In the genomic region with DNA sequence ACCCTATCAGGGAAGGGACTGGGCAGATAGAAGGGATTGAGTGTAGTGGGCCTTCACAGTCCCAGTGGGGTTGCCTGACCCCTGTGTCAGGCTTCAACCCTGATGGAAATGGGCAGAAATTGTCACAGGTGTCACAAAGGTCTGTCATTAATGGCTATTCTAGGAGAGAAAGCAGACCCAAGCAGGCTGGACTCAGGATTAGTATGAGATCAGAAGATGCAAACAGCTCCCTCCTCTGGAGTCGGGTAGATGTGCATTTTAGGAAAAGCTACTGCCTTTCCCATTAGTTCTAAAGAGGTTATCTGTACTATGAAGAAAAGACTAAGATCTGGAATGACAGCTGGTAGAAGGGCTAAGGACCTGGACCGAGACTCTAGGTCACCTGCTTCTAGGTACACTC, we compare ENCODE assay signal across 24 mouse cellular contexts.
DNase-seq lines count a peak whose midpoint lies in the region; ATAC-seq and TF ChIP-seq lines count a peak whose summit lies in the region.
"Had no signal": no experiment of that assay in that cellular context is flagged by ENCODE, and none has a peak within 500 bp of the region (broad histone marks: within the 10 kb centered on the region; RNA-seq: fewer than 3 reads in every experiment).

No protein-coding gene starts in this region.

- no peaks in the 10 kb centered on the region for H3K9me3 ChIP-seq in kidney, postnatal 0 days (replicated peaks; ENCODE audit: low read length)
- H3K9me3 ChIP-seq: heart, embryonic 10.5 days; kidney, embryonic 15.5 days had no signal

- TF ChIP-seq CTCF in gastrocnemius, adult 2 months (IDR thresholded peaks at IDR 0.05): peak; percentile 35
- peak; percentile 53 for TF ChIP-seq CTCF in kidney, postnatal 0 days (IDR thresholded peaks at IDR 0.05; ENCODE audit: low read depth)

- intact Hi-C loops in gastrocnemius, adult 2 months (cut with DNase I): no loop called here
- intact Hi-C loops in gastrocnemius, postnatal 36 days (cut with DNase I): no loop called here

- H3K9ac ChIP-seq in kidney, postnatal 0 days (ENCODE audit: low read depth, low read length): no peak overlapping the region
- H3K9ac ChIP-seq: kidney, embryonic 15.5 days had no signal

- H3K27me3 ChIP-seq in kidney, postnatal 0 days (ENCODE audit: insufficient read depth, low read length): no peaks in the 10 kb centered on the region
- H3K27me3 ChIP-seq: kidney, embryonic 15.5 days; Patski had no signal

- H3K36me3 ChIP-seq in kidney, postnatal 0 days (ENCODE audit: insufficient read depth, low read length): no peaks in the 10 kb centered on the region
- H3K36me3 ChIP-seq: heart, embryonic 10.5 days; kidney, embryonic 15.5 days had no signal

- H3K4me3 ChIP-seq in gastrocnemius, adult 2 months: no peak overlapping the region
- H3K4me3 ChIP-seq in kidney, postnatal 0 days (replicated peaks; ENCODE audit: low read depth, low read length): no peak overlapping the region
- H3K4me3 ChIP-seq: heart, embryonic 10.5 days; kidney, embryonic 15.5 days had no signal

- 54% methylated on average over 2 of the region's 2 CpGs for WGBS in kidney, postnatal 0 days

- H3K27ac ChIP-seq in gastrocnemius, adult 2 months: no peak overlapping the region; the same call in 1 of the 2 replicates
- no peak overlapping the region for H3K27ac ChIP-seq in kidney, postnatal 0 days
- H3K27ac ChIP-seq: heart, embryonic 10.5 days; kidney, embryonic 15.5 days; macrophage had no signal

- no peak for ATAC-seq in kidney, postnatal 0 days (replicated peaks; ENCODE audit: low FRiP score, low read depth)
- ATAC-seq: activated CD4-positive, CD25-positive, alpha-beta regulatory T cell, adult 4 months; hindbrain, embryonic 16.5 days; Patski had no signal

- no peak for DNase-seq in gastrocnemius, adult 2 months
- DNase-seq in gastrocnemius, postnatal 36 days: no peak
- DNase-seq in kidney, postnatal 0 days (ENCODE audit: low spot score): peak; percentile 57
- no peak for DNase-seq in kidney, postnatal 14 days
- DNase-seq in retina, postnatal 1 day: peak; percentile 27
- no peak for DNase-seq in retina, embryonic 14.5 days (ENCODE audit: low spot score)
- DNase-seq in right cerebral cortex, postnatal 25 days: no peak
- DNase-seq in right cerebral cortex, postnatal 4 days: no peak
- DNase-seq: adrenal gland, postnatal 25 days; cerebellum, adult 8-10 months; gastrocnemius, postnatal 10 days; heart, postnatal 10 days; liver; lung, adult 2 months; midbrain, embryonic 14.5 days; right cerebral cortex, adult 18-20 months; spleen, adult 18-20 months; thymus, adult 2 months had no signal

- H3K4me2 ChIP-seq in kidney, postnatal 0 days (ENCODE audit: low read length): no peak overlapping the region
- H3K4me2 ChIP-seq: kidney, embryonic 15.5 days had no signal

- H3K4me1 ChIP-seq in kidney, postnatal 0 days (replicated peaks; ENCODE audit: insufficient read depth, low read length): no peaks in the 10 kb centered on the region
- H3K4me1 ChIP-seq: heart, embryonic 10.5 days had no signal

Comparison
In these comparisons a context has a peak if more than half of its experiments do, and no peak if none do; other contexts are left out.
1. DNase-seq: peak in kidney, postnatal 0 days (single experiment) and retina, postnatal 1 day (single experiment); none in gastrocnemius, adult 2 months (single experiment), gastrocnemius, postnatal 36 days (0 of 2), kidney, postnatal 14 days (single experiment), retina, embryonic 14.5 days (single experiment), right cerebral cortex, postnatal 25 days (single experiment) and right cerebral cortex, postnatal 4 days (single experiment).